Mouse (Mus musculus) embryonic facial prominence, embryonic 11.5 days (tissue): ENCODE data around the gene Camkk2. TPM values are rescaled to one million over a fixed set of nuclear protein-coding genes. Genes with fewer than 3 reads are reported as not detected.

Source experiments
- ATAC-seq: fragments of 200-750 bp; cut with Nextera tagmentation; replicated peaks from 2 replicates; pipeline ENCODE4 v1.8.0; 2017; ENCODE audit warnings: low read depth; ENCODE audit not compliant: insufficient number of reproducible peaks, low FRiP score, low TSS enrichment
- DNase-seq: peaks from one replicate; pipeline ENCODE4 v3.0.0-alpha.2; 2015; ENCODE audit warnings: low spot score
- H3K27ac ChIP-seq: fragments of 300-500 bp; sonication (generic); replicated peaks from 2 replicates; pipeline ENCODE4 v1.5.1; 2014; ENCODE audit warnings: mild to moderate bottlenecking, low read depth, low read length, control low read depth
- H3K27me3 ChIP-seq: fragments of 300-500 bp; sonication (generic); 2 replicates; pipeline ENCODE4 v1.6.1; 2014; ENCODE audit warnings: mild to moderate bottlenecking, low read length, moderate library complexity, mixed read lengths; ENCODE audit not compliant: control insufficient read depth, insufficient read depth
- H3K36me3 ChIP-seq: fragments of 300-500 bp; sonication (generic); replicated peaks from 2 replicates; pipeline ENCODE4 v1.6.1; 2014; ENCODE audit warnings: low read depth, mild to moderate bottlenecking, low read length, moderate library complexity, mixed read lengths; ENCODE audit not compliant: control insufficient read depth, insufficient read depth
- H3K4me1 ChIP-seq: fragments of 300-500 bp; sonication (generic); 2 replicates; pipeline ENCODE4 v1.6.1; 2014; ENCODE audit warnings: low read length, mixed read lengths; ENCODE audit not compliant: control insufficient read depth, insufficient read depth
- H3K4me2 ChIP-seq: fragments of 300-500 bp; sonication (generic); 2 replicates; pipeline ENCODE4 v1.6.1; 2014; ENCODE audit warnings: low read depth, mild to moderate bottlenecking, control low read depth, low read length, moderate library complexity
- H3K4me3 ChIP-seq: fragments of 300-500 bp; sonication (generic); 2 replicates; pipeline ENCODE4 v1.5.1; 2014; ENCODE audit warnings: low read depth, low read length, control low read depth
- H3K9ac ChIP-seq: fragments of 300-500 bp; sonication (generic); replicated peaks from 2 replicates; pipeline ENCODE4 v1.6.1; 2014; ENCODE audit warnings: mild to moderate bottlenecking, control low read depth, low read length
- H3K9me3 ChIP-seq: fragments of 300-500 bp; sonication (generic); replicated peaks from 2 replicates; pipeline ENCODE4 v1.6.1; 2016; ENCODE audit warnings: mild to moderate bottlenecking, low read length, inconsistent platforms, mixed read lengths; ENCODE audit not compliant: control insufficient read depth
- WGBS: fragments of 180-500 bp; shearing (Covaris S2); extraction: QIAGEN DNeasy Blood & Tissue Kit; methylation state at CpG from one replicate; pipeline ENCODE4 v1.1.7; 2014; 5-methylcytosine and 5-hydroxymethylcytosine counted together
- microRNA-seq: library from miRNA; unstranded; fragments of <30 nt; microRNA quantifications from one replicate; pipeline ENCODE4, GENCODE M21; 2016; ENCODE audit warnings: borderline number of aligned reads
- polyA plus RNA-seq: library from polyadenylated mRNA; unstranded; fragments of >200 nt; fragmentation: Nextera tagmentation; extraction: Ambion mirVana; gene quantifications from 2 replicates; pipeline ENCODE4 v1.2.1, GENCODE M21; 2014

Camkk2 gene
- polyA plus RNA-seq, 1 experiment from 2014 or later, result 21.0 TPM

DNA sequence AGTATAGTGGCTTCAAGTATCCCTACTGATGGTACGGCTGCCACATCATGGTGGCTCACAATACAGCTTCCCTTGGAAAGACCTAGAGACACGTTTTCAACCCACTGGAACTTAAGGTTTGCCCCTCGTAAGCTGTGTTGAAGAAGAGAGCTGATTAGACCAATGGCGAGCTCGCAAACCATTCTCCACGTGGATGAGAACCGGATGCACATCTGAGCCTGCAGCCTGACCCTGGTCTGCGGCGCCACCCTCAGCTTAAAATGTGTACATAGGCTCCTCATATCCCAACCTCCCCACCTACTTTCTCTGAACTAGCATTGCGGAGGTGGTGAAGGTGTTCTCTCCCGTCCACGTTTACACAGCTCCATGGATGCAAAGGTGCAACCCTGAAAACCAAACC is 97.9 kb downstream of the Camkk2 start:
- Histone ChIP-seq H3K36me3 (no peaks in the 10 kb centered on the region), H3K4me1 (no peaks in the 10 kb centered on the region), H3K4me3 (no peak overlapping the region), H3K27me3 (no peaks in the 10 kb centered on the region), H3K9me3 (no peaks in the 10 kb centered on the region), H3K9ac (no peak overlapping the region), H3K4me2 (no peak overlapping the region), H3K27ac (no peak overlapping the region)
- DNase-seq, result no peak
- 79% methylated on average over 12 of the region's 12 CpGs for WGBS
- ATAC-seq, result no peak

Small RNA genes within 50 kb of the gene (microRNA-seq; reads per million reads assigned to microRNA genes)
- not detected for gene Mir8115

Other genes with a start within 250 kb of the Camkk2 start
- gene Ift81, start 164.9 kb downstream of the Camkk2 start, polyA plus RNA-seq, result 39.6 and 40.3 TPM in 2 replicates
- 0.58 and 1.4 TPM in 2 replicates for gene P2rx7, start 135.5 kb downstream of the Camkk2 start, polyA plus RNA-seq
- gene P2rx4, start 71.9 kb downstream of the Camkk2 start, polyA plus RNA-seq, result 4.9 and 6.9 TPM in 2 replicates
- gene Anapc5, start 41.9 kb upstream of the Camkk2 start, polyA plus RNA-seq, result 489 and 493 TPM in 2 replicates
- gene Rnf34, start 70.6 kb upstream of the Camkk2 start, polyA plus RNA-seq, result 49.7 and 50.6 TPM in 2 replicates
- gene Kdm2b, start 210.4 kb upstream of the Camkk2 start, polyA plus RNA-seq, result 54.1 and 59.0 TPM in 2 replicates
- 9.1 and 9.6 TPM in 2 replicates for gene Orai1, start 235.7 kb upstream of the Camkk2 start, polyA plus RNA-seq